Mouse (Mus musculus): ENCODE measurements around the gene B4galt4. TPM values are rescaled to one million over a fixed set of nuclear protein-coding genes. Genes with fewer than 3 reads are reported as not detected.

B4galt4 gene
- total and polyA plus RNA-seq, 3 experiments: not detected

DNA sequence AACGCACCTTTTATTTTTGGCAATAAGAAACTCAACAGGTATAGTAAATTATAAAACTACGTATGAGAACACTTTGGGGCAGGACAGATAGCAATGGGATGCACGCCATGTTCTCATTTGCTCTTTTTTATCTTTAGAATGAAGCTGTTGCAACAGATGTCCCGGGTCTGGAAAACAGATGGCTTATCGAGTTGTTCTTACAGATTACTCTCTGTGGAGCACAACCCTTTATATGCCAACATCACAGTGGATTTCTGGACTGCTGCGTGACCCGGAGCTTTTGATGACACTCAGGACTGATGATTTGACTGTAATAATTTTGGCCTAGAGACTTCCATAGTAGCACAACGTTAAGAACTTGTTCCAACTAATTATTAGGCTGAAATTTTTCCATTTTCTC lies 25.7 kb downstream of the B4galt4 start:
- no peaks in the 10 kb centered on the region for H3K4me1 ChIP-seq (ENCODE audit: control insufficient read depth in 1 of 2, insufficient read depth in 2 of 2, low read length in 2 of 2)
- H3K27ac ChIP-seq (ENCODE audit: control insufficient read depth, low read depth, low read length): no peak overlapping the region
- no peak overlapping the region for H3K9ac ChIP-seq (ENCODE audit: control insufficient read depth, low read depth, low read length, poor library complexity, severe bottlenecking)
- no peak overlapping the region for H3K4me3 ChIP-seq (ENCODE audit: control insufficient read depth in 1 of 2, insufficient read depth in 1 of 2, low read depth in 2 of 2, low read length in 2 of 2)
- H3K9me3 ChIP-seq (replicated peaks; ENCODE audit: insufficient read depth, low read length): no peaks in the 10 kb centered on the region
- no peak for DNase-seq (ENCODE audit: low read depth, low spot score)
- no peaks in the 10 kb centered on the region for H3K79me2 ChIP-seq (ENCODE audit: control insufficient read depth, insufficient read depth, low read length, poor library complexity)
- no peaks in the 10 kb centered on the region; a peak in 2 of 4 replicates for H3K27me3 ChIP-seq (ENCODE audit: control insufficient read depth in 1 of 2, insufficient read depth in 2 of 2, low read length in 2 of 2)
- TF ChIP-seq ZC3H11A (IDR thresholded peaks at IDR 0.05; ENCODE audit: low read depth, low read length) (no peak), POLR2A (IDR thresholded peaks at IDR 0.05; ENCODE audit: control insufficient read depth in 1 of 2, insufficient read depth in 1 of 2, low read depth in 1 of 2, low read length in 2 of 2, poor library complexity in 1 of 2) (no peak), SMC3 (IDR thresholded peaks at IDR 0.05; ENCODE audit: low read depth, low read length) (no peak), USF1 (IDR thresholded peaks at IDR 0.05; ENCODE audit: low read depth, low read length) (no peak), KAT2A (conservative IDR thresholded peaks at IDR 0.05; ENCODE audit: low read depth, low read length) (no peak)
- H3K36me3 ChIP-seq (ENCODE audit: control insufficient read depth in 1 of 2, insufficient read depth in 2 of 2, low read length in 2 of 2): no peaks in the 10 kb centered on the region

- Histone ChIP-seq H3K79me2 (ENCODE audit: control insufficient read depth, insufficient read depth, low read length, poor library complexity) (no peaks in the 10 kb centered on the region), H3K4me3 (ENCODE audit: control insufficient read depth in 1 of 2, insufficient read depth in 1 of 2, low read depth in 2 of 2, low read length in 2 of 2) (no peak overlapping the region), H3K9ac (ENCODE audit: control insufficient read depth, low read depth, low read length, poor library complexity, severe bottlenecking) (no peak overlapping the region), H3K27me3 (ENCODE audit: control insufficient read depth in 1 of 2, insufficient read depth in 2 of 2, low read length in 2 of 2) (no peaks in the 10 kb centered on the region; a peak in 2 of 4 replicates), H3K4me1 (ENCODE audit: control insufficient read depth in 1 of 2, insufficient read depth in 2 of 2, low read length in 2 of 2) (no peaks in the 10 kb centered on the region), H3K27ac (ENCODE audit: control insufficient read depth, low read depth, low read length) (no peak overlapping the region), H3K36me3 (ENCODE audit: control insufficient read depth in 1 of 2, insufficient read depth in 2 of 2, low read length in 2 of 2) (no peaks in the 10 kb centered on the region), H3K9me3 (replicated peaks; ENCODE audit: insufficient read depth, low read length) (no peaks in the 10 kb centered on the region)
- DNase-seq (ENCODE audit: low read depth, low spot score): no peak
- TF ChIP-seq NRF1 (IDR thresholded peaks at IDR 0.05; ENCODE audit: insufficient read depth, low read depth, low read length, poor library complexity, severe bottlenecking) (no peak), TCF12 (IDR thresholded peaks at IDR 0.05; ENCODE audit: low read depth, low read length) (no peak), MYC (IDR thresholded peaks at IDR 0.05; ENCODE audit: low read depth, low read length) (no peak), MXI1 (IDR thresholded peaks at IDR 0.05; ENCODE audit: low read depth, low read length) (no peak), SIN3A (IDR thresholded peaks at IDR 0.05; ENCODE audit: low read length) (no peak), POLR2A (IDR thresholded peaks at IDR 0.05; ENCODE audit: control insufficient read depth in 1 of 2, insufficient read depth in 1 of 2, low read depth in 1 of 2, low read length in 2 of 2, poor library complexity in 1 of 2) (no peak), USF2 (IDR thresholded peaks at IDR 0.05; ENCODE audit: borderline replicate concordance in 1 of 2, insufficient read depth in 1 of 2, low read depth in 1 of 2, low read length in 2 of 2) (no peak), GATA1 (IDR thresholded peaks at IDR 0.05; ENCODE audit: low read depth, low read length) (no peak), E2F4 (IDR thresholded peaks at IDR 0.05; ENCODE audit: borderline replicate concordance, low read depth, low read length) (no peak), ETS1 (IDR thresholded peaks at IDR 0.05; ENCODE audit: low read depth, low read length) (no peak), NELFE (IDR thresholded peaks at IDR 0.05; ENCODE audit: low read depth, low read length) (no peak), CHD1 (IDR thresholded peaks at IDR 0.05; ENCODE audit: low read depth, low read length) (no peak), ZNF384 (IDR thresholded peaks at IDR 0.05; ENCODE audit: low read depth, low read length) (no peak), RAD21 (IDR thresholded peaks at IDR 0.05; ENCODE audit: low read depth, low read length) (no peak)
Measured at GRCm38 (mm10) chr16:38768386-38768785, 26.3 kb downstream of the B4galt4 start.
